Mouse (Mus musculus): ENCODE measurements around the gene Ccdc90b.
A peak's percentile ranks its signal among the peaks of the same experiment; 100 is the strongest.

The Ccdc90b gene

GRCm38 (mm10) chr7:92560986-92561876 is at the start of gene Ccdc90b:
Gene Ccdc90b, plus strand, starts transcription at chr7:92561149.
- peak; percentile 89 for DNase-seq (ENCODE audit: low spot score)

- no peak for DNase-seq (ENCODE audit: low spot score)
Observed at GRCm38 (mm10) chr7:92520397-92520796, 40.6 kb upstream of the Ccdc90b start.

- DNase-seq (ENCODE audit: low spot score), result peak; percentile 13
Observed at GRCm38 (mm10) chr7:92520820-92521219, 40.1 kb upstream of the Ccdc90b start.

- no peak for DNase-seq (ENCODE audit: low spot score)
Observed at GRCm38 (mm10) chr7:92529245-92529644, 31.7 kb upstream of the Ccdc90b start.

GRCm38 (mm10) chr7:92532351-92533036 is 28.5 kb upstream of the Ccdc90b start:
- no peak for DNase-seq (ENCODE audit: low spot score)

- DNase-seq (ENCODE audit: low spot score), result no peak
Observed at GRCm38 (mm10) chr7:92546763-92547162, 14.2 kb upstream of the Ccdc90b start.

- no peak for DNase-seq (ENCODE audit: low spot score)
Observed at GRCm38 (mm10) chr7:92550248-92550989, 10.5 kb upstream of the Ccdc90b start.

GRCm38 (mm10) chr7:92550990-92551392 is 10.0 kb upstream of the Ccdc90b start:
- DNase-seq (ENCODE audit: low spot score), result peak; percentile 47

GRCm38 (mm10) chr7:92558744-92559143 is 2.2 kb upstream of the Ccdc90b start:
- DNase-seq (ENCODE audit: low spot score), result no peak

- no peak for DNase-seq (ENCODE audit: low spot score)
Observed at GRCm38 (mm10) chr7:92566775-92567174, 5.8 kb downstream of the Ccdc90b start.

GRCm38 (mm10) chr7:92580491-92581207 is 19.7 kb downstream of the Ccdc90b start:
- DNase-seq (ENCODE audit: low spot score), result no peak

GRCm38 (mm10) chr7:92583567-92583966 is 22.6 kb downstream of the Ccdc90b start:
- DNase-seq (ENCODE audit: low spot score), result no peak

GRCm38 (mm10) chr7:92589986-92590385 is 29.0 kb downstream of the Ccdc90b start:
- DNase-seq (ENCODE audit: low spot score), result no peak

GRCm38 (mm10) chr7:92590842-92591241 is 29.9 kb downstream of the Ccdc90b start:
- DNase-seq (ENCODE audit: low spot score), result no peak

- DNase-seq (ENCODE audit: low spot score), result no peak
Observed at GRCm38 (mm10) chr7:92604961-92605360, 44.0 kb downstream of the Ccdc90b start.

- DNase-seq (ENCODE audit: low spot score), result no peak
Observed at GRCm38 (mm10) chr7:92610830-92611229, 49.9 kb downstream of the Ccdc90b start.

GRCm38 (mm10) chr7:92624488-92624887 is 63.5 kb downstream of the Ccdc90b start:
- no peak for DNase-seq (ENCODE audit: low spot score)

- no peak for DNase-seq (ENCODE audit: low spot score)
Observed at GRCm38 (mm10) chr7:92630167-92630566, 69.2 kb downstream of the Ccdc90b start.
